Mouse (Mus musculus) lung, embryonic 15.5 days (tissue): ENCODE data around the gene Cmtm3. TPM values are rescaled to one million over a fixed set of nuclear protein-coding genes. Genes with fewer than 3 reads are reported as not detected.

Experiments
- ATAC-seq: fragments of 200-750 bp; cut with Nextera tagmentation; 2 replicates; pipeline ENCODE4 v1.8.0; 2017; ENCODE audit warnings: moderate number of reproducible peaks, borderline replicate concordance; ENCODE audit not compliant: low FRiP score, low TSS enrichment; ENCODE audit errors: extremely low read depth
- H3K27ac ChIP-seq: fragments of 300-500 bp; sonication (generic); 2 replicates; pipeline ENCODE4 v1.5.1; 2015; ENCODE audit warnings: moderate library complexity, mild to moderate bottlenecking, inconsistent platforms
- H3K27me3 ChIP-seq: fragments of 300-500 bp; sonication (generic); 2 replicates; pipeline ENCODE4 v1.6.1; 2015; ENCODE audit warnings: inconsistent platforms
- H3K36me3 ChIP-seq: fragments of 300-500 bp; sonication (generic); 2 replicates; pipeline ENCODE4 v1.6.1; 2015; ENCODE audit warnings: inconsistent platforms
- H3K4me1 ChIP-seq: fragments of 300-500 bp; sonication (generic); 2 replicates; pipeline ENCODE4 v1.6.1; 2015; ENCODE audit warnings: inconsistent platforms
- H3K4me2 ChIP-seq: fragments of 300-500 bp; sonication (generic); 2 replicates; pipeline ENCODE4 v1.6.1; 2015; ENCODE audit warnings: inconsistent platforms, mild to moderate bottlenecking, moderate library complexity
- H3K4me3 ChIP-seq: fragments of 300-500 bp; sonication (generic); 2 replicates; pipeline ENCODE4 v1.5.1; 2015; ENCODE audit warnings: mild to moderate bottlenecking, inconsistent platforms
- H3K9ac ChIP-seq: fragments of 300-500 bp; sonication (generic); 2 replicates; pipeline ENCODE4 v1.6.1; 2015; ENCODE audit warnings: inconsistent platforms
- H3K9me3 ChIP-seq: fragments of 300-500 bp; sonication (generic); 2 replicates; pipeline ENCODE4 v1.6.1; 2016; ENCODE audit warnings: inconsistent platforms
- WGBS: fragments of 180-500 bp; shearing (Covaris S2); methylation state at CpG from one replicate; pipeline ENCODE4 v1.1.7; 2015; 5-methylcytosine and 5-hydroxymethylcytosine counted together
- polyA plus RNA-seq: library from polyadenylated mRNA; unstranded; fragments of >200 nt; fragmentation: Nextera tagmentation; extraction: Ambion mirVana; gene quantifications from 2 replicates; pipeline ENCODE4 v1.2.1, GENCODE M21; 2015

Cmtm3 gene
- polyA plus RNA-seq, 1 experiment from 2014 or later, result 151 TPM

DNA sequence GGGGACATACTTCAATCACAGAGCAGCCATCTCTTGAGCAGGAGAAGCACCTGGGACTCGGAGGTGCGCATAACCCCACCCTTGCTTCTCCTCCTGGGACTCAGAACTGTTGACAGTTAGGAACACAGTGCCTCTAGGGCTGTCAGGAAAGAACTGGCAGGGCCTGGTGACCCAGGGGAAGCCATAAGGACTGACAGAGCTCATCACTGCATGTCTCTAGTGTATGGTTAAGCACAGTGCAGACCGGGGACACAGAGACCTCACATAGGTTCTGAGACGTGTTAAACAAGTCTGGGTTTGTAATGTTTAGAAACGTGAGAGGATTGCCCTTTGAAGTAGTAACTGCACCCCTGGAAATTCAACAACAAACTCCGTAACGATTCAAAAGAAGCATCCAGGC is 48.3 kb downstream of the Cmtm3 start:
- no peak overlapping the region for H3K4me3 ChIP-seq
- H3K27ac ChIP-seq, result no peak overlapping the region
- H3K4me2 ChIP-seq, result no peak overlapping the region
- H3K36me3 ChIP-seq, result no peaks in the 10 kb centered on the region
- peak; percentile 10; the same call in 1 of the 2 replicates for ATAC-seq
- H3K27me3 ChIP-seq, result no peaks in the 10 kb centered on the region
- H3K9me3 ChIP-seq, result no peaks in the 10 kb centered on the region
- H3K4me1 ChIP-seq, result peaks cover 42% of the 10 kb centered on the region
- H3K9ac ChIP-seq, result no peak overlapping the region
- 37% methylated on average over 7 of the region's 7 CpGs for WGBS

DNA sequence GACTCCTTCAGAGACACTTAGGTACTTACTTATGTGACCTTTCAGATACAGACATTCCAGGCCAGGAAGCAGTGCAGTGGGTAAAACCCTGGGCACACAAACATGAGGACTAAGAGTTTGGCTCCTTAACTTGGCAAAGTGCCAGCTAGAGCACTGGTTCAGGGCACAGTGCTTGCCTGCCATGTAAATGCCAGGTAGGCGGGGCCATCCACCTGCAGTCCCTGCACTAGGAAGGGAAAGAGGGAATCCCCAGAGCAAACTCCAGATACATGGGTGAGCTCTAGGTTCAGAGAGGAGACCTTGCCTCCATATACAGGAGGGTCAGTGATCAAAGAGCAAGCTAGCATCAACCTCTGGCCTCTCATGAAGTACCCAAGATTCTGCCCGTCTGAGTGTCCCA is 48.8 kb downstream of the Cmtm3 start:
- Histone ChIP-seq H3K9me3 (no peaks in the 10 kb centered on the region), H3K4me1 (peaks cover 38% of the 10 kb centered on the region), H3K4me3 (no peak overlapping the region), H3K9ac (no peak overlapping the region), H3K27ac (no peak overlapping the region), H3K4me2 (no peak overlapping the region), H3K27me3 (no peaks in the 10 kb centered on the region), H3K36me3 (no peaks in the 10 kb centered on the region)
- ATAC-seq, result peak; percentile 54; the same call in 1 of the 2 replicates
- 69% methylated on average over 2 of the region's 2 CpGs for WGBS

GRCm38 (mm10) chr8:104390245-104390644 is 51.0 kb downstream of the Cmtm3 start:
- H3K9me3 ChIP-seq, result no peaks in the 10 kb centered on the region
- H3K36me3 ChIP-seq, result no peaks in the 10 kb centered on the region
- no peak for ATAC-seq
- H3K9ac ChIP-seq, result no peak overlapping the region
- no peaks in the 10 kb centered on the region for H3K27me3 ChIP-seq
- no peak overlapping the region for H3K27ac ChIP-seq
- no peak overlapping the region for H3K4me2 ChIP-seq
- 69% methylated on average over 8 of the region's 8 CpGs for WGBS
- H3K4me1 ChIP-seq, result peaks cover 43% of the 10 kb centered on the region
- H3K4me3 ChIP-seq, result no peak overlapping the region

DNA sequence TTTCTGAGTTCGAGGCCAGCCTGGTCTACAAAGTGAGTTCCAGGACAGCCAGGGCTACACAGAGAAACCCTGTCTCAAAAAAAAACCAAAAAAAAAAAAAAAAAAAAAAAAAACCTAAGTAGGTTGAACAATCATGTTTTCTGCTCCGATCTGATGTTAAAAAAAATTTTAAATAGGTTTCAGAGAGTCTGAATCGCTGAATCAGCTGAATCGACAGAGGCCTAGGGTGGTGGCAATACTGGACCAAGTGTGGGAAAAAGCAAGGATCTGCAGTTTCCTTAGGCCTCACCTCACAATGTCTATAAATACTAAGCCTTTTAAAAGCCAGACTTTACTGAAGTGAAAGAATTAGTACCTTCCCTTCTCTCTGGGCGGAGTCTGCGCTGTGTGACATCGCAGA is 53.9 kb downstream of the Cmtm3 start:
- no peak overlapping the region for H3K4me3 ChIP-seq
- H3K4me2 ChIP-seq, result peak overlapping the region; percentile 97; the same call in 1 of the 2 replicates
- H3K27ac ChIP-seq, result no peak overlapping the region
- H3K36me3 ChIP-seq, result no peaks in the 10 kb centered on the region
- no peaks in the 10 kb centered on the region for H3K27me3 ChIP-seq
- peaks cover 22% of the 10 kb centered on the region for H3K4me1 ChIP-seq
- 0 out of 2 replicates have a peak, but pooled peaks cover 3% of the 10 kb centered on the region for H3K9me3 ChIP-seq
- no peak for ATAC-seq
- H3K9ac ChIP-seq, result no peak overlapping the region
- 85% methylated on average over 7 of the region's 7 CpGs for WGBS

GRCm38 (mm10) chr8:104393767-104394166 is 54.6 kb downstream of the Cmtm3 start:
- 55% methylated on average over 6 of the region's 6 CpGs for WGBS
- ATAC-seq, result no peak
- H3K27me3 ChIP-seq, result no peaks in the 10 kb centered on the region
- peaks cover 22% of the 10 kb centered on the region for H3K4me1 ChIP-seq
- peak overlapping the region; percentile 21; the same call in 1 of the 2 replicates for H3K27ac ChIP-seq
- H3K4me2 ChIP-seq, result peak overlapping the region; percentile 97
- no peak overlapping the region for H3K9ac ChIP-seq
- no peak overlapping the region for H3K4me3 ChIP-seq
- 0 out of 2 replicates have a peak, but pooled peaks cover 5% of the 10 kb centered on the region for H3K9me3 ChIP-seq
- no peaks in the 10 kb centered on the region for H3K36me3 ChIP-seq

DNA sequence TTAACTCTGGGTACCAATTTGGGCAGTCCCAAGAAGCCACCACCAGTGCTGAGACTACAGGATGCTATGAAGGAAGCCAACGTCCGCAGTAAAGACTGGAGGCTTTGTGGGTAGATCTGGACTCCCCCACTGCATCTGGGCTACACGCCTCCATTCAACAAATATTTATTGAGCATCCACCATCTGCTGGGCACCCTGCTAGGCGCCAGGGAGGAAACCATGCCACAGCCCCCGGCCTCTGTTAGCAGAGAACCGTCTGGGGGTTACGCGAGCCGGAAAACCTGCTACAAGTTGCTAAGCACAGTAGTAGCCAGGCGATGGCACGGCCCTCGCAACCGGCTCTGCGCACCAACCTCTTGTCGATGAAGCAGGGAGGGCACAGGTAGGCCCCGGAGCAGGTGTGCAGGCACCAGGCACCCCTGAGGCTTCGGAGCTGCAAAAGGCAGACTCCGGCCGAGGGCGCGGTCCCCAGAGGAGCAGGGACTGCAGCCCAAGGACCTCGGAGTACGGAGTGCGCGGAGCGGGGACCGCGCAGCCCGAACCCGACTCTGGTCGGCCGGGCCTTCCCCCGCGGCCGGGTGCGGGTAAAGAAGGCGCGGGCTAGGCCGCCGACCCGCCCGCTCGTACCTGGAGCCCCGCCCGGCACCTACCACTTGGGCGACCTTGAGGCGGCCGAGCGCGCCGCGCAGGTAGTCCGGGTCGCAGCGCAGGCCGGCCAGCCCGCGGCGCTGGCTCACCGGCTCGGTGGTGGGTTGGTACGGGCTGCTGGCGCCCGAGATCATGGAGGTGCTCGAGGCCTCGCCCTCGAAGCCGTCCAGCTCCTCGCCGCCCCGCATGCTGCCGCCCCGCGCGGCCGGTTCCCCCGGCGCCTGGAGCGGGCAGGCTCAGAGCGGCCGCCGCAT is 55.8 kb downstream of the Cmtm3 start:
- under 1% methylated on average over 59 of the region's 82 CpGs for WGBS

DNA sequence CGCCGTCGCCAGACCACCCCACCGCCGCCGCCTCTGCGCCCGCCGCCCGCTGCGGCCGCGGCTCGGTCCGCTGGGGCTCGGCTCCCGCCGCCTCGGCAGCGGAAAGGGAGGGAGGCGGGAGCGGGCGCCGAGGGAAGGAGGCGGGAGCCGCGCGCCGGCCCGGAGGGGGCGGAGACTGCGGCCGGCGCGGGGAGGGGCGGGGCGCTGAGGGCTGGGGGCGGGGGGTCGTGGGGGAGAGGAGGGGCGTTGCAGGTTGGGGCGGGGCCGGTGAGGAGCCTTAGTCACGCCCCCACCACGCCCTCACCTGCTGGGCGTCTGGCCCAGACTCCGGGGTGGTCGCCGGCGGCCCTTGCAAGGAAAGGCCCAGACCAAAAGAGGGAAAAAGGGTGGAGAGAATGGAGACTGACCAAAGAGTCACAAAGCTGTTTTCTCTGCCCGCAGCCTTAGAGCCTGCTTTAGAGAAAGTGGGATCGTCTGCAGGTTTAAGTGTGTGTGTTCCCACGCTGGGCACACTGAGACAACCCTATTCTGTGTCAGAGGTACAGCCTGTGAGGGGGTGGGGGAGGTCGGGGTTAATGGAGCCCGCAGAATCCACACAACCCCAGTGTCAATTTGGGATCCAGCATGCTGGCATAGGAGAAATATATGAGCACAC is 56.6 kb downstream of the Cmtm3 start, which contains the start of gene Cmtm4:
Gene Cmtm4, minus strand, starts transcription at position 105 of the 655 bp plus-strand sequence.
- Histone ChIP-seq H3K27ac (peak within 1 kb of the TSS; percentile 80), H3K4me3 (peak within 1 kb of the TSS; percentile 87), H3K27me3 (no peaks in the 10 kb centered on the region), H3K9me3 (0 out of 2 replicates have a peak, but pooled peaks cover 5% of the 10 kb centered on the region), H3K9ac (peak within 1 kb of the TSS; percentile 86), H3K4me2 (peak within 1 kb of the TSS; percentile 97), H3K4me1 (peaks cover 22% of the 10 kb centered on the region), H3K36me3 (no peaks in the 10 kb centered on the region)
- WGBS, result 2% methylated on average over 29 of the region's 54 CpGs
- ATAC-seq, result peak; percentile 84

More for the DNA sequence above, 55.8 kb downstream of the Cmtm3 start:
- Histone ChIP-seq H3K9ac (peak overlapping the region; percentile 86), H3K9me3 (0 out of 2 replicates have a peak, but pooled peaks cover 5% of the 10 kb centered on the region), H3K4me3 (peak overlapping the region; percentile 87), H3K36me3 (no peaks in the 10 kb centered on the region), H3K27ac (peak overlapping the region; percentile 80), H3K4me1 (peaks cover 22% of the 10 kb centered on the region), H3K27me3 (no peaks in the 10 kb centered on the region), H3K4me2 (peak overlapping the region; percentile 97)
- peak; percentile 68 for ATAC-seq

Other genes with a start within 250 kb of the Cmtm3 start
- 71.2 and 74.7 TPM in 2 replicates for gene Cdh5, start 237.8 kb upstream of the Cmtm3 start, polyA plus RNA-seq
- 0.60 and 0.68 TPM in 2 replicates for gene Bean1, start 169.0 kb upstream of the Cmtm3 start, polyA plus RNA-seq
- 15.9 and 17.5 TPM in 2 replicates for gene Tk2, start 90.9 kb upstream of the Cmtm3 start, polyA plus RNA-seq
- gene Cklf, start 88.5 kb upstream of the Cmtm3 start, polyA plus RNA-seq, result 36.7 and 39.2 TPM in 2 replicates
- gene Cmtm2a, start 46.2 kb upstream of the Cmtm3 start, polyA plus RNA-seq, result not detected in 2 replicates
- not detected in 2 replicates for gene Gm45711, start 29.3 kb upstream of the Cmtm3 start, polyA plus RNA-seq
- not detected in 2 replicates for gene Cmtm1, start 29.3 kb upstream of the Cmtm3 start, polyA plus RNA-seq
- gene Gm11020, start 17.8 kb upstream of the Cmtm3 start, polyA plus RNA-seq, result not detected in 2 replicates
- not detected in 2 replicates for gene Cmtm2b, start 17.2 kb upstream of the Cmtm3 start, polyA plus RNA-seq
- gene Cmtm4, start 56.4 kb downstream of the Cmtm3 start, polyA plus RNA-seq, result 2.6 and 3.0 TPM in 2 replicates
- 61.1 and 62.2 TPM in 2 replicates for gene Dync1li2, start 103.6 kb downstream of the Cmtm3 start, polyA plus RNA-seq
- 0.19 and 0.40 TPM in 2 replicates for gene Terb1, start 170.5 kb downstream of the Cmtm3 start, polyA plus RNA-seq
- gene Nae1, start 195.2 kb downstream of the Cmtm3 start, polyA plus RNA-seq, result 87.4 and 97.8 TPM in 2 replicates
- gene Car7, start 195.3 kb downstream of the Cmtm3 start, polyA plus RNA-seq, result 0.65 and 0.97 TPM in 2 replicates